Mouse (Mus musculus) gastrocnemius, postnatal 10 days (tissue): ENCODE data around the gene Xdh. TPM values are rescaled to one million over a fixed set of nuclear protein-coding genes. Genes with fewer than 3 reads are reported as not detected.

ENCODE experiments used
- DNase-seq: peaks from one replicate; pipeline ENCODE4 v3.0.0; 2021; ENCODE audit warnings: mixed read lengths
- total RNA-seq, 2 experiments: library from RNA; stranded (reverse); gene quantifications; 2 replicates each; pipeline ENCODE4 v1.2.3; 2021

Gene Xdh
- total RNA-seq, 2 experiments from 2014 or later, result 11.5 to 18.8 TPM

GRCm38 (mm10) chr17:73942268-73942962, 7.6 kb downstream of the Xdh start:
- DNase-seq, result no peak

- no peak for DNase-seq
Measured at GRCm38 (mm10) chr17:73941816-73942215, 8.2 kb downstream of the Xdh start.

- no peak for DNase-seq
Measured at GRCm38 (mm10) chr17:73937073-73937472, 12.9 kb downstream of the Xdh start.

GRCm38 (mm10) chr17:73935163-73935562, 14.8 kb downstream of the Xdh start:
- no peak for DNase-seq

- DNase-seq, result no peak
Measured at GRCm38 (mm10) chr17:73934281-73934680, 15.7 kb downstream of the Xdh start.

GRCm38 (mm10) chr17:73933616-73934015, 16.4 kb downstream of the Xdh start:
- DNase-seq, result no peak

- no peak for DNase-seq
Measured at GRCm38 (mm10) chr17:73932497-73933059, 17.4 kb downstream of the Xdh start.

- DNase-seq, result no peak
Measured at GRCm38 (mm10) chr17:73919520-73919919, 30.5 kb downstream of the Xdh start.

GRCm38 (mm10) chr17:73918944-73919381, 31.0 kb downstream of the Xdh start:
- no peak for DNase-seq

GRCm38 (mm10) chr17:73918138-73918537, 31.9 kb downstream of the Xdh start:
- no peak for DNase-seq

GRCm38 (mm10) chr17:73917713-73918112, 32.3 kb downstream of the Xdh start:
- DNase-seq, result no peak

GRCm38 (mm10) chr17:73914730-73915129, 35.3 kb downstream of the Xdh start:
- DNase-seq, result no peak

- DNase-seq, result no peak
Measured at GRCm38 (mm10) chr17:73906076-73906475, 43.9 kb downstream of the Xdh start.

GRCm38 (mm10) chr17:73905043-73905750, 44.8 kb downstream of the Xdh start:
- DNase-seq, result no peak

- no peak for DNase-seq
Measured at GRCm38 (mm10) chr17:73903121-73903520, 46.9 kb downstream of the Xdh start.

GRCm38 (mm10) chr17:73902234-73902636, 47.8 kb downstream of the Xdh start:
- no peak for DNase-seq

GRCm38 (mm10) chr17:73894399-73894798, 55.6 kb downstream of the Xdh start:
- DNase-seq, result no peak

GRCm38 (mm10) chr17:73893822-73894221, 56.2 kb downstream of the Xdh start:
- DNase-seq, result no peak

GRCm38 (mm10) chr17:73893207-73893606, 56.8 kb downstream of the Xdh start:
- no peak for DNase-seq

GRCm38 (mm10) chr17:73891590-73891989, 58.4 kb downstream of the Xdh start:
- no peak for DNase-seq

- DNase-seq, result peak; percentile 14
Measured at GRCm38 (mm10) chr17:73886071-73886785, 63.8 kb downstream of the Xdh start.

- no peak for DNase-seq
Measured at GRCm38 (mm10) chr17:73883332-73883731, 66.7 kb downstream of the Xdh start.

GRCm38 (mm10) chr17:73882194-73882593, 67.8 kb downstream of the Xdh start:
- peak; percentile 70 for DNase-seq
